Mouse (Mus musculus) liver, adult 2 months (tissue): ENCODE measurements at regions not wholly inside any gene's neighbourhood (a gene's known extent, or its start where the extent isn't known, plus 50 kb on each side); places are given as distances from the start of the nearest gene placed in this dataset.

ENCODE experiments used
- DNase-seq: peaks from one replicate; pipeline ENCODE4 v3.0.0-alpha.2; 2011; ENCODE audit warnings: low read depth, low spot score; ENCODE audit errors: extremely low read depth
- H3K27ac ChIP-seq: fragments of 200-500 bp; replicated peaks from 2 replicates; pipeline ENCODE4 v1.5.1; 2012; ENCODE audit warnings: low read depth, mild to moderate bottlenecking, control low read depth, inconsistent platforms, low read length; ENCODE audit not compliant: insufficient read depth
- H3K27me3 ChIP-seq: fragments of 200-500 bp; 2 replicates; pipeline ENCODE4 v1.6.1; 2012; ENCODE audit warnings: mild to moderate bottlenecking, moderate library complexity, low read length, inconsistent platforms; ENCODE audit not compliant: control insufficient read depth, insufficient read depth
- H3K36me3 ChIP-seq: fragments of 200-500 bp; 2 replicates; pipeline ENCODE4 v1.6.1; 2012; ENCODE audit warnings: low read length, inconsistent platforms; ENCODE audit not compliant: control insufficient read depth, insufficient read depth
- H3K4me1 ChIP-seq: fragments of 200-500 bp; 2 replicates; pipeline ENCODE4 v1.6.1; 2011; ENCODE audit warnings: low read length; ENCODE audit not compliant: control insufficient read depth, insufficient read depth
- H3K4me3 ChIP-seq: fragments of 200-500 bp; 2 replicates; pipeline ENCODE4 v1.5.1; 2011; ENCODE audit warnings: low read depth, mild to moderate bottlenecking, control low read depth, low read length, moderate library complexity; ENCODE audit not compliant: insufficient read depth
- H3K79me2 ChIP-seq: fragments of 200-500 bp; 2 replicates; pipeline ENCODE4 v1.6.1; 2012; ENCODE audit warnings: inconsistent platforms, mild to moderate bottlenecking, low read length, moderate library complexity; ENCODE audit not compliant: control insufficient read depth, insufficient read depth
- H3K9ac ChIP-seq: fragments of 200-500 bp; 2 replicates; pipeline ENCODE4 v1.6.1; 2012; ENCODE audit warnings: low read depth, mild to moderate bottlenecking, control low read depth, inconsistent platforms, low read length
- CTCF ChIP-seq: fragments of 200-500 bp; IDR thresholded peaks from 2 replicates; pipeline ENCODE4 v1.5.1; 2011; ENCODE audit warnings: low read depth, low read length, control low read depth
- POLR2A ChIP-seq: fragments of 200-500 bp; IDR thresholded peaks from 2 replicates; pipeline ENCODE4 v1.6.1; 2011; ENCODE audit warnings: low read length, control low read depth; ENCODE audit not compliant: insufficient read depth; ENCODE audit errors: extremely low read depth
- WGBS: fragments of 180-500 bp; shearing (Covaris S2); methylation state at CpG from one replicate; pipeline ENCODE4 v1.1.7; 2018; 5-methylcytosine and 5-hydroxymethylcytosine counted together

DNA sequence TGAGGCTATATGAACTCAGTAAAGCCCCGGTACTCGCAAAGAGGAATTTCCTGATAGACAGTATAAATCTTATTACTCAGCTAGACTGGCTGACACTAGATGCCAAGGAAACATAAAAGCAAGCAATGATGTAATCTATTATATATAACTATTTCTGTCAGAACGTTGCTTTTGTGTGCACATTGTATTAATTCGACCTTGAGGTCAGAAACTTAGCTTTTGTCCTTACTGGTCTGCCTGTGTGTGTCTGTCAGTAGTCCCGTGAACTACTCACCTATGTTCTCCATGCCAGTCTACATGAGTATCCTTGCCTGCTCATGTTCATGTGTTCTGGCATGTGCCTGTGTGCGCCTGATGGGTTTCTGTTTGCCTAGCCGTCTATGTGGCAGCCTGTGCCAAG lies 70.5 kb downstream of the Tmx1 start:
- 74% methylated on average over 7 of the region's 7 CpGs for WGBS

DNA sequence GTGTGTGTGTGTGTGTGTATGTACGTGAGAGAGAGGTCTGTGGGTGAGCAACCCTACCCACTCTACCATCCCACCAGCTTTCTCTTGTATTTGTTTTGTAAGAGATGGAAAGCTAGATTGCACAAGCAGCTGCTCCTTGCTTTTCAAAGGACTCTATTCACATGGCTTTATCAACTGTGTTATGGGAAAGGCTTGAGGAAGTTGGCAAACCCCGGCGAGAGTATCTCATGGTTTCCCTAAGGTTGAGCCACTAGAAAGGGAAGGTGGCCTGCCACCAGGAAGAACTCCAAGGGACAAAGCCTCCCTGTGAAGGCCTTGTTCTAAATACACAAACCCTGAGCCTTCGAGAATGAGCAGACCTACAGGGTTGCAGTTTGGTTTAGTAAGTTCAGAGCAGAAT lies 71.8 kb downstream of the Tmx1 start:
- DNase-seq, result no peak
- Histone ChIP-seq H3K9ac (no peak overlapping the region), H3K79me2 (no peaks in the 10 kb centered on the region), H3K27ac (no peak overlapping the region), H3K36me3 (no peaks in the 10 kb centered on the region), H3K4me1 (no peaks in the 10 kb centered on the region), H3K27me3 (no peaks in the 10 kb centered on the region), H3K4me3 (no peak overlapping the region)
- TF ChIP-seq POLR2A, result no peak
- WGBS, result 76% methylated on average over 4 of the region's 4 CpGs

More for the DNA sequence above, 70.5 kb downstream of the Tmx1 start:
- Histone ChIP-seq H3K9ac (no peak overlapping the region), H3K4me1 (no peaks in the 10 kb centered on the region), H3K36me3 (no peaks in the 10 kb centered on the region), H3K4me3 (no peak overlapping the region), H3K79me2 (no peaks in the 10 kb centered on the region), H3K27me3 (no peaks in the 10 kb centered on the region), H3K27ac (no peak overlapping the region)
- no peak for TF ChIP-seq CTCF
- TF ChIP-seq POLR2A, result no peak
- DNase-seq, result no peak

- H3K27me3 ChIP-seq, result no peaks in the 10 kb centered on the region
- TF ChIP-seq CTCF, result no peak
- TF ChIP-seq POLR2A, result no peak
- no peaks in the 10 kb centered on the region for H3K79me2 ChIP-seq
- no peak overlapping the region for H3K9ac ChIP-seq
- DNase-seq, result no peak
- H3K4me1 ChIP-seq, result no peaks in the 10 kb centered on the region
- no peaks in the 10 kb centered on the region for H3K36me3 ChIP-seq
- H3K4me3 ChIP-seq, result no peak overlapping the region
- H3K27ac ChIP-seq, result no peak overlapping the region
Observed at GRCm38 (mm10) chr12:70531661-70532060, 78.8 kb downstream of the Tmx1 start.

DNA sequence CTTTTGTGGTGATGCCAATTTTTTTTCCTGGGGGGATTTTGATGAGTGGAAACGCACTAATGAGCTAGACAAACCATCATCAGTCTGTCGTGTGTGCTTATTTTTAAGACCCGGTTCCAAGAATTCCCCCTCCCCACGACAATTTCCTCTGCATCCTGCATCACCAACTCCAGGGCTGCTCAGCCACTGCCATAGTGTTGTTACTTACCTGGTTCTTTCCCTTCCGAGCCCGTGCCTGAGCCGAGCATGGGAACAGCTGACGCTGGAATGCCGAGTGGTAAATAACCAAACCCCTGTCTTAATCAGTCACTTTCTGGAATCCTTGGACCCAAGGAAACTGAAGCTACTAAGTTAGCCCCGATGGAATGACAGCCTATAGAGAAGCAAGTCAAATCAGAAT lies 79.3 kb downstream of the Tmx1 start:
- TF ChIP-seq CTCF (no peak), POLR2A (no peak)
- H3K79me2 ChIP-seq, result no peaks in the 10 kb centered on the region
- 75% methylated on average over 10 of the region's 10 CpGs for WGBS
- H3K4me3 ChIP-seq, result no peak overlapping the region
- H3K9ac ChIP-seq, result no peak overlapping the region
- no peaks in the 10 kb centered on the region for H3K36me3 ChIP-seq
- no peak overlapping the region for H3K27ac ChIP-seq
- no peaks in the 10 kb centered on the region for H3K4me1 ChIP-seq
- DNase-seq, result no peak
- no peaks in the 10 kb centered on the region for H3K27me3 ChIP-seq

GRCm38 (mm10) chr12:70532843-70533242 lies 79.9 kb downstream of the Tmx1 start:
- H3K36me3 ChIP-seq, result no peaks in the 10 kb centered on the region
- TF ChIP-seq POLR2A (no peak), CTCF (no peak)
- no peak overlapping the region for H3K9ac ChIP-seq
- no peak overlapping the region for H3K27ac ChIP-seq
- no peaks in the 10 kb centered on the region for H3K4me1 ChIP-seq
- H3K79me2 ChIP-seq, result no peaks in the 10 kb centered on the region
- 83% methylated on average over 10 of the region's 10 CpGs for WGBS
- no peak for DNase-seq
- no peaks in the 10 kb centered on the region for H3K27me3 ChIP-seq
- H3K4me3 ChIP-seq, result no peak overlapping the region

DNA sequence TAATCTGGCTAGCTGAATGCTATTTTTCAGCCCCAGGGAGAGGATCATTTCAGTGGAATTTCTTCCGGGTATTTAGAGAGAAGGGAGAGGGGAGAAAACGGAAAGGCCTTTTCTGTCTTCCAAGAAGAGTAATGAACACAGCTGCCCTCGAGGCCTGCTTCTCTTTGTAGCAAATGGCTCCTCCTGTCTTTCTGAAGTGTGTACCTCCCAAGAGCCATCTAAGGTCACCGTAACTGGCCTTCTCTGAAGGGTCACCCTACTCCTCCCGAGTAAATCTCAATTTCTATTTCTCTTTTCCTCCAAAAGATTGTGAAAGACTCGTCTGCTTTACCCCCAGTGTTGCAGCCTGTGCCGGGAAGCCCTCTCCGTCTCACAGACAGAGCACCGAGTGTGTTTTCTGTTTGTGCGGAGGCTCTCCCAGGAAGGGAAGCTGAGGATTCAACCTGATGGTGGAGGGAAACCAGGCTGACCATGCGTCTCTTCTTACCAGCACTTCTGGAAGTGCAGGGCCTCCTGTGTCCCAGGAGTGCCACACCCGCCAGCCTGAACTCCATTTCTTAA lies 80.6 kb downstream of the Tmx1 start:
- no peak overlapping the region for H3K9ac ChIP-seq
- H3K4me3 ChIP-seq, result no peak overlapping the region
- 83% methylated on average over 12 of the region's 12 CpGs for WGBS
- no peaks in the 10 kb centered on the region for H3K79me2 ChIP-seq
- DNase-seq, result no peak
- TF ChIP-seq CTCF (no peak), POLR2A (no peak)
- no peak overlapping the region for H3K27ac ChIP-seq
- H3K36me3 ChIP-seq, result no peaks in the 10 kb centered on the region
- H3K4me1 ChIP-seq, result no peaks in the 10 kb centered on the region
- no peaks in the 10 kb centered on the region for H3K27me3 ChIP-seq

DNA sequence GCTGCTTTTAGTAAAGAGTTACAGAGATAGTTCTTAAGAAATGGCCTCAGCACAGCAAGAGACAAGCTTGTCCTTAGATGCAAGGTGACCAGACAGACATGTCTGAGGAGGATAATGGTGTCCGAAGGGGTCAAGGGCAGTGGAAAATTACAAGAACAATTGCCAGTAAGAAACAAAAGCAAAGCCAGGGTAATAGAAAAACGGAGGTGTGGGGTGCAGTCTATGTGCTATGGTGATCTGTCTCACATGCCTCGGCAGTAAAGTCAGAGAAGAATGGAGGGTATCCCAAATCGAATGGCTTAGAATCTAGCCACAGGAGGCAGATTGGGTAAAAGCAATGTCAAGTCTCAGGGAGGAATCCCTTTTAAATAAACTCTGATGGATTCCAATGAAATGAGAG lies 86.2 kb downstream of the Tmx1 start:
- no peak overlapping the region for H3K27ac ChIP-seq
- WGBS, result 74% methylated on average over 4 of the region's 4 CpGs
- DNase-seq, result no peak

More for the DNA sequence above, 86.2 kb downstream of the Tmx1 start:
- Histone ChIP-seq H3K79me2 (no peaks in the 10 kb centered on the region), H3K36me3 (no peaks in the 10 kb centered on the region), H3K9ac (no peak overlapping the region), H3K4me3 (no peak overlapping the region), H3K27me3 (0 out of 2 replicates have a peak, but pooled peaks cover 2% of the 10 kb centered on the region), H3K4me1 (no peaks in the 10 kb centered on the region)
- TF ChIP-seq POLR2A, result no peak
- no peak for TF ChIP-seq CTCF
